Mouse (Mus musculus): ENCODE data around the gene Mical2.

DNA sequence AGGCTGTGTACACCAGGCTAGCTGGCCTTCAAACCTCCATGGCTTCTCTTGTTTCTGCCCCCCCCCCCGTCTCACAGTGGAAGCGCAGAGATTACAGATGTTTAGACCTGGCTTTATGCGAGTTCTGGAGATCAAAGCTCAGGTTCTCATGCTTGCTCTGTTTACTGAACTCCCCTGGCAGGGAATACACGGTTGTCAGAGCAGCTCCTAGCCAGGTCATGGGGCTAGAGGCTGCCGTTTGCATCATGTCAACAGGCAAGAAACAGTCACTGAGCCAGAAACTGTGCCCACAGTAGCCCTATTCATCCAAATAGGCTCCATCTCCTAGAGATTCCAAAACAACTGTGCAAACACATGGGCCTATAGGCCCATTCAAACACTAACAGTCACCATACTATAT, 160.9 kb downstream of the Mical2 start:
- TF ChIP-seq CTCF (IDR thresholded peaks at IDR 0.05; ENCODE audit: low read depth, low read length): no peak
- TF ChIP-seq POLR2AphosphoS5 (IDR thresholded peaks at IDR 0.05; ENCODE audit: insufficient replicate concordance, low read depth, low read length): no peak
- TF ChIP-seq GATA1 (IDR thresholded peaks at IDR 0.05; ENCODE audit: borderline replicate concordance, low read length): no peak
- TF ChIP-seq TAL1 (conservative IDR thresholded peaks at IDR 0.05; ENCODE audit: low read depth, low read length): no peak

Data from G1E (cell line).